Mouse (Mus musculus) myocyte (in vitro differentiated cells): ENCODE data around the gene Rela.

Experiments used
- E2F4 ChIP-seq: IDR thresholded peaks from one replicate; pipeline ENCODE4 v1.6.1; 2011; ENCODE audit warnings: mild to moderate bottlenecking, control low read depth, moderate library complexity; ENCODE audit not compliant: insufficient read depth
- MAX ChIP-seq: IDR thresholded peaks from one replicate; pipeline ENCODE4 v1.6.1; 2011; ENCODE audit warnings: low read depth, mild to moderate bottlenecking, control low read depth
- POLR2A ChIP-seq: IDR thresholded peaks from one replicate; pipeline ENCODE4 v1.6.1; 2011; ENCODE audit warnings: low read depth, mild to moderate bottlenecking, control low read depth, moderate library complexity; ENCODE audit not compliant: insufficient read length
- TCF12 ChIP-seq: IDR thresholded peaks from one replicate; pipeline ENCODE4 v1.6.1; 2011; ENCODE audit warnings: mild to moderate bottlenecking, control low read depth; ENCODE audit not compliant: poor library complexity, insufficient read depth, severe bottlenecking
- USF1 ChIP-seq: IDR thresholded peaks from one replicate; pipeline ENCODE4 v1.6.1; 2011; ENCODE audit warnings: low read depth, mild to moderate bottlenecking, control low read depth, moderate library complexity

- TF ChIP-seq POLR2A (no peak), E2F4 (no peak), USF1 (no peak), MAX (no peak), TCF12 (no peak)
These were observed 29.1 kb downstream of the Rela start for GRCm38 (mm10) chr19:5666386-5666785.
